Mouse (Mus musculus) hindbrain, postnatal 0 days (tissue): ENCODE data around the gene Zmym6. TPM values are rescaled to one million over a fixed set of nuclear protein-coding genes. Genes with fewer than 3 reads are reported as not detected.

Experiments
- ATAC-seq: fragments of 200-750 bp; cut with Nextera tagmentation; 2 replicates; pipeline ENCODE4 v1.8.0; 2017; ENCODE audit warnings: mild to moderate bottlenecking, moderate TSS enrichment, moderate library complexity
- DNase-seq: peaks from one replicate; pipeline ENCODE4 v3.0.0-alpha.2; 2015; ENCODE audit warnings: low spot score
- H3K27ac ChIP-seq: fragments of 300-500 bp; sonication (generic); 2 replicates; pipeline ENCODE4 v1.5.1; 2014; ENCODE audit warnings: mild to moderate bottlenecking
- H3K27me3 ChIP-seq: fragments of 300-500 bp; sonication (generic); 2 replicates; pipeline ENCODE4 v1.6.1; 2014; ENCODE audit warnings: low read length, mixed read lengths; ENCODE audit not compliant: insufficient read depth
- H3K36me3 ChIP-seq: fragments of 300-500 bp; sonication (generic); 2 replicates; pipeline ENCODE4 v1.6.1; 2014; ENCODE audit warnings: low read length, mixed read lengths; ENCODE audit not compliant: insufficient read depth
- H3K4me1 ChIP-seq: fragments of 300-500 bp; sonication (generic); 2 replicates; pipeline ENCODE4 v1.6.1; 2014; ENCODE audit warnings: antibody characterized with exemption, low read length, mixed read lengths; ENCODE audit not compliant: insufficient read depth
- H3K4me2 ChIP-seq: fragments of 300-500 bp; sonication (generic); 2 replicates; pipeline ENCODE4 v1.6.1; 2014; ENCODE audit warnings: low read depth, mild to moderate bottlenecking, low read length, moderate library complexity, mixed read lengths
- H3K4me3 ChIP-seq: fragments of 300-500 bp; sonication (generic); 2 replicates; pipeline ENCODE4 v1.5.1; 2014; ENCODE audit warnings: low read length
- H3K9ac ChIP-seq: fragments of 300-500 bp; sonication (generic); replicated peaks from 2 replicates; pipeline ENCODE4 v1.6.1; 2014; ENCODE audit warnings: mild to moderate bottlenecking, low read length, moderate library complexity, mixed read lengths
- H3K9me3 ChIP-seq: fragments of 300-500 bp; sonication (generic); 2 replicates; pipeline ENCODE4 v1.6.1; 2016; ENCODE audit warnings: low read length, mixed read lengths
- CTCF ChIP-seq: IDR thresholded peaks from 2 replicates; pipeline ENCODE4 v1.5.1; 2016; ENCODE audit warnings: antibody characterized with exemption, control low read depth, low read depth
- WGBS: fragments of 180-500 bp; shearing (Covaris S2); extraction: QIAGEN DNeasy Blood & Tissue Kit; methylation state at CpG from one replicate; pipeline ENCODE4 v1.1.7; 2014; 5-methylcytosine and 5-hydroxymethylcytosine counted together
- polyA plus RNA-seq: library from polyadenylated mRNA; unstranded; fragments of >200 nt; fragmentation: Nextera tagmentation; extraction: Ambion mirVana; gene quantifications from 2 replicates; pipeline ENCODE4 v1.2.1, GENCODE M21; 2015
- total RNA-seq: library from RNA; depleted of rRNA; stranded (reverse); fragments of >200 nt; gene quantifications from 2 replicates; pipeline ENCODE4 v1.2.3, GENCODE M21; 2014

Zmym6 gene
- total and polyA plus RNA-seq, 2 experiments from 2014 or later: 18.3 to 20.6 TPM

DNA sequence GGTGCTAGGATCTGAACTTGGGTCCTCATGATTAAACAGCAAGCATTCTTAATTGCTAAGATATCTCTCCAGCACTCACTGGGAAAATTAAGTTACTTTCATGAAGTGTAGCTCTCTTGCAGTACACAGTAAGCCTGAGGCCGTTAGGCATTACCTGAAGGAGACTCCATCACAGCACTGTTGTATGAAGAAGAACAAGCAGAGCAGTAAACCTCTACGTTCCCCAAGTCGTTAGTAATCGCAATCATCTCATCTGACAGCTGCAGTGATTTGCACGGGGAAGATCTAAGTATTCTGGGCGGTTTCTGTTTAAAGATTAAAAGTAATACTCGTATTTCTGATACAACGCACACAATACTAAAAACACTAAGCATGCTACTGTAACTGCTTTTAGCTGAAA is 26.1 kb upstream of the Zmym6 start:
- Histone ChIP-seq H3K9me3 (no peaks in the 10 kb centered on the region), H3K36me3 (peaks cover 13% of the 10 kb centered on the region), H3K9ac (no peak overlapping the region), H3K4me3 (no peak overlapping the region), H3K27me3 (no peaks in the 10 kb centered on the region), H3K27ac (no peak overlapping the region), H3K4me1 (no peaks in the 10 kb centered on the region), H3K4me2 (no peak overlapping the region)
- ATAC-seq (no peak), DNase-seq (no peak)
- no peak for TF ChIP-seq CTCF
- WGBS: 90% methylated on average over 8 of the region's 8 CpGs

DNA sequence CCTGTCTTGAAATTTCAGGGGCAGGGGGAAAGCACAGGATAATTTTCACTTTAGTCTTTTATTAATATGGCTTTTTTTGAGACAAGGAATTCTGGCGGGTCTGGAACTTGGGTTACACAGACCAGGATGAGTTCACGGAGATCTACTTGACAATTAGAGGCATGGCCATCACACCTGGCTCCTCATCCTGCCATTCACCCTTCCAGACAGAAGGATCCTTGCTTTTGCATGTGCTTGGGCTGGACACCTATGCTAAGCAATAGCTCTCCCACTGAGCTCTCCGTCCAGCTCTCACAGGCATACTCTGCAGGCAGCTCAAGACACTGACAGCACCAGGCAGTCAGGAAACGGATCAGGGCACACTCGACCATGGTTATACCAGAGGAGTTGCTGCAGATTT is 24.1 kb upstream of the Zmym6 start:
- ATAC-seq (no peak), DNase-seq (no peak)
- Histone ChIP-seq H3K9ac (no peak overlapping the region), H3K27me3 (no peaks in the 10 kb centered on the region), H3K27ac (no peak overlapping the region), H3K9me3 (no peaks in the 10 kb centered on the region), H3K4me2 (no peak overlapping the region), H3K4me1 (no peaks in the 10 kb centered on the region), H3K4me3 (no peak overlapping the region), H3K36me3 (peaks cover 8% of the 10 kb centered on the region)
- 95% methylated on average over 5 of the region's 5 CpGs for WGBS
- TF ChIP-seq CTCF: no peak

DNA sequence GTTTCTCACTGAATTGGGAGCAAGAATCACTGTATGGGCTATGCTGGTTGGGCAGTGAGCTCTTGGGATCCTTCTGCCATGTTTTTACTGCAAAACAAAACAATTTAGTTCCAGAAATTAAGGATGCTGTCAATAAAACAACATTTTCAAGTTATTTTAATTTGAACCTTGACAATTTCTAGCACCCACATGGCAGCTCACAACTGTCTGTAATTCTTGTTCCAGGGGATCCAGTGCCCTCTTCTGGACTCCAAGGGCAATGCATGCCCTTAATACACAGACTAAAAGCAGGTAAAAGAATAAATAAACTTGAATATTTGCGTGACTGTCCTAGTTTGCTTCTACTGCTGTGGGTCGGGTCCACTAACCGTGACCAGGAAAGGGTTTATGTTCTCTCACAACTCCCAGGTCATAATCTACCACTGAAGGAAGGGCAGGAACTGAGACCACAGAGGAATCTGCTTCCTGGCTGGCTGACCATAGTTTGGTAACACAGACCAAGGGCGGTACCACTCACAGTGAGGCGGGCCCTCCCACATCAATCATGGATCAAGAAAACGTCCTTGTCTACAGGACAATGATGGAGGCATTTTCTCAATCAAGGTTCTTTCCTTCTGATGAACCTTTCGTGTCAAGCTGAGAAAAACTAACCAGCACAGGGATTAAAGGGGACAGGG is 22.5 kb upstream of the Zmym6 start:
- Histone ChIP-seq H3K4me1 (no peaks in the 10 kb centered on the region), H3K9me3 (no peaks in the 10 kb centered on the region), H3K9ac (no peak overlapping the region), H3K36me3 (peaks cover 2% of the 10 kb centered on the region; the same call in 1 of the 2 replicates), H3K4me3 (no peak overlapping the region), H3K27me3 (no peaks in the 10 kb centered on the region), H3K27ac (no peak overlapping the region), H3K4me2 (no peak overlapping the region)
- 86% methylated on average over 7 of the region's 7 CpGs for WGBS
- ATAC-seq: no peak
- TF ChIP-seq CTCF: peak; percentile 48
- DNase-seq: no peak

DNA sequence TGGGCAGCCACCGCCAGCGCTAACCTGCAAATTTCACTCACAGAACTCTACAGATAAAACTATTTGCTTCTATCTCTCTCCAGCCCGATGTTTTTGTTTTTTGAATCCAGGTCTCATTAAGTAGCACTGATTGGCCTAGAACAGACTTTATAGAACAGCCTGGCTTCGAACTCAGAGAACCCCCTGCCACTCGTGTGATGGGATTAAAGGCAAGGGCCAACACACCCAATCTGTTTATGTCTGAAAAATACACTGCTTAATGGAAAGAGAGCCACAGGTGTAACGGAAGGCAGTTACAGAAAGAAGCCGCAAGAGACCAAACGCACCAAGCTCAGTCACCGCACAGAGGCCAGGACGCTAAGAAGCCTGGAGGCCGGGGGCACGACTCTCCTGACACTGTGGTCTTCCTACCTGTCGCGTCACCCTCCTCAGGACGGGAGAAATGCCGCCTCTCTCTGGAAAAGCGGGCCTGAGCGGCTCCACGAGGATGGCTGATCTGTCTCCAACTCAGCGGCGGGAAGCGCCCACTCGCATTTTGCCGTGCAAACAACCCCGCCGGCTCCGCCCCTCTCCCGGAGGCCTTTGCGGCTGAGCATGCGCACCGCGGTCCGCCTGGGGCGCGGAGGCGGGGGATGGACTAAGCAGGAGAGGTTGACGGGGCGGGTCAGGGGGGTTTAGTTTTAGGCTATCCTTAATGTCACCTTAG is 16.4 kb upstream of the Zmym6 start, which contains the start of gene Zmym1:
Gene Zmym1 (minus strand): TSS at position 568 of the 706 bp plus-strand sequence.
- peaks cover 2% of the 10 kb centered on the region; the same call in 1 of the 2 replicates for H3K36me3 ChIP-seq
- H3K4me1 ChIP-seq: no peaks in the 10 kb centered on the region; the same call in 1 of the 2 replicates
- DNase-seq: peak; percentile 94
- H3K4me2 ChIP-seq: peak within 1 kb of the TSS; percentile 69
- 0 out of 2 replicates have a peak, but pooled peaks cover 3% of the 10 kb centered on the region for H3K9me3 ChIP-seq
- under 1% methylated on average over 35 of the region's 38 CpGs for WGBS
- peak within 1 kb of the TSS; percentile 75 for H3K4me3 ChIP-seq
- H3K27ac ChIP-seq: peak within 1 kb of the TSS; percentile 37; the same call in 1 of the 2 replicates
- H3K27me3 ChIP-seq: no peaks in the 10 kb centered on the region
- peak within 1 kb of the TSS; percentile 58 for H3K9ac ChIP-seq
- TF ChIP-seq CTCF: peak; percentile 21; the same call in 1 of the 2 replicates
- peak; percentile 95 for ATAC-seq

DNA sequence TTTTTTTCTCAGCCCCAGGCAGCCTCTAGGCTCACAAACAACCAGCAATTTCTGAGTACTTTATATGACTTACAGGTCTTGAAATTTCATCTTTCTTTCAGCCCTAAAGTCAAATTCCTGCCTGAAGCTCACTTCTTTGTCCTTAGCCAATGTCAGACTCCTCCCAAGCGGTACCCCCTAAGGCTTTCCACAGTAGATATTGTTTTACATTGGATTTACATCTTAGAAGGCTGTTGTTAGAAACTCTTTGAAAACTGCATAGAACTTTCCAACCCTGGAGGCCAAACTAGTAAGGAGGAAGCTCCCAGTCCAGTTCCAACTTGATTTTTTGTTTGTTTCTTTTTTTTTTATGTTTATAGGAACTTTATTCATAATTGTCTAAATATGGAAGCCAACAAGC is 13.1 kb upstream of the Zmym6 start:
- DNase-seq: no peak
- ATAC-seq: no peak
- H3K9ac ChIP-seq: no peak overlapping the region
- 45% methylated on average over 1 of the region's 1 CpGs for WGBS
- no peak overlapping the region for H3K4me2 ChIP-seq
- no peaks in the 10 kb centered on the region for H3K27me3 ChIP-seq
- no peak overlapping the region for H3K4me3 ChIP-seq
- 0 out of 2 replicates have a peak, but pooled peaks cover 3% of the 10 kb centered on the region for H3K9me3 ChIP-seq
- TF ChIP-seq CTCF: no peak
- H3K4me1 ChIP-seq: no peaks in the 10 kb centered on the region; the same call in 1 of the 2 replicates
- no peaks in the 10 kb centered on the region for H3K36me3 ChIP-seq
- no peak overlapping the region for H3K27ac ChIP-seq

DNA sequence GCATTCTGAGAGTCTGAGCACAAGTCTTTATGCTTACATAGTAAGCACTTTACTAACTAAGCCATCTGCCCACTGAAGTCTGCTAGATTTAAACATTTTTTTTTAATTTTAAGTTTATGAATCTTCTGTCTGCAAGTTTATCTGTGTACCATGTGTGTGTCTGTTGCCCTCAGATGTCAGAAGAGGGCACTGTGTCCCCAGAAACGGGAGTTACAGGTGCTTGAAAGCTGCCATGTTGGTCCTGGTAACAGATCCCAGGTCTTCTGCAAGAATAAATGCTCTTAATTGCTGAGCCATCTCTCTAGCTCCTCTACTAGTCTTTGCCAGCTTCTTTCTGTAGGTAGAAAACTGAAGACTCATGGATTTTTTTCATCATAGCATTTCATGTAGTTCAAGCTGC is 2.3 kb upstream of the Zmym6 start:
- H3K36me3 ChIP-seq: no peaks in the 10 kb centered on the region
- H3K4me3 ChIP-seq: no peak overlapping the region
- H3K4me1 ChIP-seq: peaks cover 6% of the 10 kb centered on the region
- H3K27ac ChIP-seq: no peak overlapping the region
- H3K9ac ChIP-seq: no peak overlapping the region
- H3K9me3 ChIP-seq: no peaks in the 10 kb centered on the region
- H3K4me2 ChIP-seq: no peak overlapping the region
- 72% methylated on average over 1 of the region's 1 CpGs for WGBS
- DNase-seq: no peak
- no peak for TF ChIP-seq CTCF
- no peak for ATAC-seq
- H3K27me3 ChIP-seq: no peaks in the 10 kb centered on the region
